Mouse (Mus musculus): ENCODE measurements around the gene Zfyve27. TPM values are rescaled to one million over a fixed set of nuclear protein-coding genes. Genes with fewer than 3 reads are reported as not detected.

The Zfyve27 gene
- polyA plus RNA-seq (2015; fragmentation: Nextera tagmentation; extraction: Ambion mirVana): 15.9 and 17.4 TPM in 2 replicates

GRCm38 (mm10) chr19:42163764-42164163 is at the start of gene Zfyve27:
Zfyve27 (plus strand) TSS chr19:42163951.

GRCm38 (mm10) chr19:42128787-42129508 is 34.8 kb upstream of the Zfyve27 start, which contains the start of gene Avpi1:
Avpi1 (minus strand) TSS chr19:42129059.

GRCm38 (mm10) chr19:42147170-42147768 is 16.5 kb upstream of the Zfyve27 start, which contains the start of gene Marveld1:
Marveld1 (plus strand) TSS chr19:42147400.

GRCm38 (mm10) chr19:42201696-42202381 is 38.1 kb downstream of the Zfyve27 start, which contains the start of gene Sfrp5:
Sfrp5 (minus strand) TSS chr19:42202252.

Other genes starting within 250 kb of the Zfyve27 start
- 65.5 and 67.9 TPM in 2 replicates for gene Exosc1, start 230.5 kb upstream of the Zfyve27 start, polyA plus RNA-seq (2015; fragmentation: Nextera tagmentation; extraction: Ambion mirVana)
- 43.8 and 46.1 TPM in 2 replicates for gene Zdhhc16, start 230.5 kb upstream of the Zfyve27 start, polyA plus RNA-seq (2015; fragmentation: Nextera tagmentation; extraction: Ambion mirVana)
- gene Mms19, start 182.8 kb upstream of the Zfyve27 start, polyA plus RNA-seq (2015; fragmentation: Nextera tagmentation; extraction: Ambion mirVana): 12.9 and 18.3 TPM in 2 replicates
- gene Ubtd1, start 182.2 kb upstream of the Zfyve27 start, polyA plus RNA-seq (2015; fragmentation: Nextera tagmentation; extraction: Ambion mirVana): 6.5 and 9.7 TPM in 2 replicates
- 5.4 and 6.2 TPM in 2 replicates for gene Ankrd2, start 128.0 kb upstream of the Zfyve27 start, polyA plus RNA-seq (2015; fragmentation: Nextera tagmentation; extraction: Ambion mirVana)
- 0.81 and 1.1 TPM in 2 replicates for gene Hoga1, start 118.3 kb upstream of the Zfyve27 start, polyA plus RNA-seq (2015; fragmentation: Nextera tagmentation; extraction: Ambion mirVana)
- not detected in 2 replicates for gene 4933411K16Rik, start 111.7 kb upstream of the Zfyve27 start, polyA plus RNA-seq (2015; fragmentation: Nextera tagmentation; extraction: Ambion mirVana)
- 2.3 and 3.6 TPM in 2 replicates for gene Morn4, start 77.6 kb upstream of the Zfyve27 start, polyA plus RNA-seq (2015; fragmentation: Nextera tagmentation; extraction: Ambion mirVana)
- gene Pi4k2a, start 73.5 kb upstream of the Zfyve27 start, polyA plus RNA-seq (2015; fragmentation: Nextera tagmentation; extraction: Ambion mirVana): 9.6 and 12.5 TPM in 2 replicates
- gene Avpi1, start 34.9 kb upstream of the Zfyve27 start, polyA plus RNA-seq (2015; fragmentation: Nextera tagmentation; extraction: Ambion mirVana): 5.9 and 10.2 TPM in 2 replicates
- gene Marveld1, start 16.6 kb upstream of the Zfyve27 start, polyA plus RNA-seq (2015; fragmentation: Nextera tagmentation; extraction: Ambion mirVana): 4.2 and 6.5 TPM in 2 replicates
- gene Sfrp5, start 38.3 kb downstream of the Zfyve27 start, polyA plus RNA-seq (2015; fragmentation: Nextera tagmentation; extraction: Ambion mirVana): not detected in 2 replicates
- not detected in 2 replicates for gene Golga7b, start 83.6 kb downstream of the Zfyve27 start, polyA plus RNA-seq (2015; fragmentation: Nextera tagmentation; extraction: Ambion mirVana)